In the genomic region with DNA sequence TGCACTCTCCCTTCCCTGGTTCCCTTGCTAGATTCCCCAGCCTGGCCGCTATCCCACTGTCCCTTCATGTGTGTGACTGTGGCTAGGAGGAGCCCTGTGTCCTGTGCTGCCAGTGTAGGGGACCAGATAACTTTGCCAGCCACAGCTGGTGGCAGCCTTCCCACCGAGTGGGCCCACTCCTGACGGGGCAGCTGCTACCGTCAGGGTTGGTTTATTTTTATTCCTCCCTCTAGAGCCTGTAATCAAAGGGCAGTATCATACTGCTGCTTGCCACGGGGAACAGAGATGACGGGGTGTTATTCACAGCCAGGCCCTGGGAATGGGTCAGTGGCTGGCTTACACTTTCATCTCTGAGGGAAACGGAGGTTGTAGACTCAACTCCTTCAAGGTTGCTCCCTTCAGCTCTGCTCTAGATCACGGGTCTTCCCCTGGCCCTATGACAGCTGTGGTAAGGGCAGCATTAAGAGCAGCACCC, we compare ENCODE assay signal across 11 mouse cellular contexts. TPM values are rescaled to one million over a fixed set of nuclear protein-coding genes. Genes with fewer than 3 reads are reported as not detected.
A peak's percentile ranks its signal among the peaks of the same experiment; 100 is the strongest.
DNase-seq lines count a peak whose midpoint lies in the region; ATAC-seq and TF ChIP-seq lines count a peak whose summit lies in the region.
"Had no signal": no experiment of that assay in that cellular context is flagged by ENCODE, and none has a peak within 500 bp of the region (broad histone marks: within the 10 kb centered on the region; RNA-seq: fewer than 3 reads in every experiment).

No protein-coding gene starts in this region.

- no peaks in the 10 kb centered on the region; the same call in 1 of the 2 replicates for H3K36me3 ChIP-seq in hindbrain, embryonic 13.5 days
- no peaks in the 10 kb centered on the region for H3K36me3 ChIP-seq in hindbrain, embryonic 11.5 days (ENCODE audit: control insufficient read depth, insufficient read depth, low read length)
- H3K36me3 ChIP-seq in limb, embryonic 13.5 days = no peaks in the 10 kb centered on the region
- H3K36me3 ChIP-seq in stomach, postnatal 0 days (ENCODE audit: control insufficient read depth, insufficient read depth, low read length) = no peaks in the 10 kb centered on the region
- H3K36me3 ChIP-seq in thymus, adult 2 months (ENCODE audit: control insufficient read depth, insufficient read depth, low read length) = no peaks in the 10 kb centered on the region
- H3K36me3 ChIP-seq: heart, embryonic 13.5 days had no signal

- TF ChIP-seq CTCF in stomach, postnatal 0 days (IDR thresholded peaks at IDR 0.05; ENCODE audit: low read depth) = no peak
- TF ChIP-seq CTCF in thymus, adult 2 months (IDR thresholded peaks at IDR 0.05; ENCODE audit: borderline replicate concordance, control insufficient read depth, extremely low read depth, insufficient read depth, low read length, poor library complexity) = no peak

- no peaks in the 10 kb centered on the region for H3K27me3 ChIP-seq in hindbrain, embryonic 13.5 days
- no peaks in the 10 kb centered on the region for H3K27me3 ChIP-seq in hindbrain, embryonic 11.5 days (ENCODE audit: control insufficient read depth, insufficient read depth, low read length)
- peaks cover 3% of the 10 kb centered on the region; the same call in 1 of the 2 replicates for H3K27me3 ChIP-seq in limb, embryonic 13.5 days
- no peaks in the 10 kb centered on the region for H3K27me3 ChIP-seq in stomach, postnatal 0 days (ENCODE audit: control insufficient read depth, insufficient read depth, low read length)
- no peaks in the 10 kb centered on the region for H3K27me3 ChIP-seq in thymus, adult 2 months (ENCODE audit: control insufficient read depth, insufficient read depth, low read length)

- no peak overlapping the region for H3K4me3 ChIP-seq in hindbrain, embryonic 13.5 days
- H3K4me3 ChIP-seq in hindbrain, embryonic 11.5 days (ENCODE audit: low read depth, low read length) = no peak overlapping the region
- no peak overlapping the region for H3K4me3 ChIP-seq in limb, embryonic 13.5 days
- no peak overlapping the region for H3K4me3 ChIP-seq in stomach, postnatal 0 days (ENCODE audit: low read depth, low read length)
- H3K4me3 ChIP-seq in thymus, adult 2 months (ENCODE audit: control insufficient read depth, insufficient read depth, low read length) = no peak overlapping the region
- H3K4me3 ChIP-seq: heart, embryonic 13.5 days had no signal

- no peak for TF ChIP-seq POLR2A in thymus, adult 2 months (IDR thresholded peaks at IDR 0.05; ENCODE audit: control insufficient read depth, extremely low read depth, insufficient read depth, low read length, poor library complexity)

- 0 out of 2 replicates have a peak overlapping the region, but pooled peaks have one; percentile 35 for H3K9ac ChIP-seq in hindbrain, embryonic 13.5 days
- H3K9ac ChIP-seq in hindbrain, embryonic 11.5 days (ENCODE audit: low read depth, low read length) = no peak overlapping the region
- H3K9ac ChIP-seq in limb, embryonic 13.5 days = 0 out of 2 replicates have a peak overlapping the region, but pooled peaks have one; percentile 3
- no peak overlapping the region for H3K9ac ChIP-seq in stomach, postnatal 0 days (ENCODE audit: low read length)
- H3K9ac ChIP-seq: heart, embryonic 13.5 days had no signal

- DNase-seq in hindbrain, embryonic 11.5 days (ENCODE audit: low spot score) = no peak
- peak; percentile 67 for DNase-seq in fibroblast of lung, adult 2 months (ENCODE audit: low read depth)
- DNase-seq in heart, postnatal 14 days = peak; percentile 24 to 42
- DNase-seq in layer of hippocampus, adult 9-11 months = no peak
- DNase-seq in stomach, postnatal 0 days (ENCODE audit: low spot score) = no peak
- no peak for DNase-seq in thymus, adult 2 months
- DNase-seq: thymus, adult 18-20 months had no signal

- TF ChIP-seq EP300 in stomach, postnatal 0 days (optimal IDR thresholded peaks at IDR 0.05) = no peak

- no peak for ATAC-seq in hindbrain, embryonic 13.5 days (ENCODE audit: low FRiP score)
- no peak for ATAC-seq in hindbrain, embryonic 11.5 days (ENCODE audit: low FRiP score)
- no peak for ATAC-seq in limb, embryonic 13.5 days (ENCODE audit: low FRiP score, low read depth)
- no peak for ATAC-seq in stomach, postnatal 0 days (ENCODE audit: low FRiP score, low TSS enrichment)

- WGBS in hindbrain, embryonic 13.5 days = 35% methylated on average over 8 of the region's 8 CpGs
- 51% methylated on average over 8 of the region's 8 CpGs for WGBS in hindbrain, embryonic 11.5 days
- WGBS in limb, embryonic 13.5 days = 27% methylated on average over 8 of the region's 8 CpGs
- 57% methylated on average over 8 of the region's 8 CpGs for WGBS in stomach, postnatal 0 days
- 73% methylated on average over 8 of the region's 8 CpGs for WGBS in thymus, adult 2 months

- peak overlapping the region; percentile 52 for H3K27ac ChIP-seq in hindbrain, embryonic 13.5 days
- no peak overlapping the region for H3K27ac ChIP-seq in hindbrain, embryonic 11.5 days (ENCODE audit: low read depth, low read length)
- no peak overlapping the region for H3K27ac ChIP-seq in limb, embryonic 13.5 days
- no peak overlapping the region for H3K27ac ChIP-seq in stomach, postnatal 0 days (replicated peaks)
- H3K27ac ChIP-seq in thymus, adult 2 months (ENCODE audit: control insufficient read depth, insufficient read depth, low read length) = no peak overlapping the region
- H3K27ac ChIP-seq: heart, embryonic 13.5 days; macrophage had no signal

- intact Hi-C loops in heart, postnatal 14 days (cut with DNase I) = no loop called here

- no peaks in the 10 kb centered on the region for H3K9me3 ChIP-seq in hindbrain, embryonic 13.5 days
- no peaks in the 10 kb centered on the region for H3K9me3 ChIP-seq in hindbrain, embryonic 11.5 days (ENCODE audit: control insufficient read depth, low read length)
- no peaks in the 10 kb centered on the region for H3K9me3 ChIP-seq in limb, embryonic 13.5 days
- H3K9me3 ChIP-seq in stomach, postnatal 0 days (ENCODE audit: control insufficient read depth, low read length) = no peaks in the 10 kb centered on the region
- H3K9me3 ChIP-seq: heart, embryonic 13.5 days had no signal

- H3K4me2 ChIP-seq in hindbrain, embryonic 13.5 days = no peak overlapping the region
- H3K4me2 ChIP-seq in hindbrain, embryonic 11.5 days (replicated peaks; ENCODE audit: low read depth, low read length) = no peak overlapping the region
- H3K4me2 ChIP-seq in limb, embryonic 13.5 days (replicated peaks) = no peak overlapping the region
- no peak overlapping the region for H3K4me2 ChIP-seq in stomach, postnatal 0 days (replicated peaks; ENCODE audit: low read depth)
- H3K4me2 ChIP-seq: heart, embryonic 13.5 days had no signal

- peaks cover 75% of the 10 kb centered on the region for H3K4me1 ChIP-seq in hindbrain, embryonic 13.5 days (replicated peaks)
- peaks cover 13% of the 10 kb centered on the region for H3K4me1 ChIP-seq in hindbrain, embryonic 11.5 days (replicated peaks; ENCODE audit: control insufficient read depth, insufficient read depth, low read length)
- H3K4me1 ChIP-seq in limb, embryonic 13.5 days = peaks cover 73% of the 10 kb centered on the region
- no peaks in the 10 kb centered on the region for H3K4me1 ChIP-seq in stomach, postnatal 0 days (replicated peaks; ENCODE audit: control insufficient read depth, insufficient read depth)
- peaks cover 24% of the 10 kb centered on the region for H3K4me1 ChIP-seq in thymus, adult 2 months (replicated peaks; ENCODE audit: control insufficient read depth, insufficient read depth, low read length)

RNA-seq across cellular contexts. Expression of a gene that starts 53.7 kb away (rescaled TPM):
- polyA plus RNA-seq in hindbrain, embryonic 13.5 days (2015; fragmentation: Nextera tagmentation; extraction: Ambion mirVana) = 26.1 and 26.9 TPM in 2 replicates
- polyA plus RNA-seq in hindbrain, embryonic 11.5 days (2014; fragmentation: Nextera tagmentation; extraction: Ambion mirVana) = 11.5 and 11.6 TPM in 2 replicates
- 1 to 10 TPM in 1 of 2 experiments, under 1 TPM in 1; 0.17 to 1.3 TPM for total RNA-seq in heart, postnatal 14 days (2021)
- polyA plus RNA-seq in limb, embryonic 13.5 days (2015; fragmentation: Nextera tagmentation; extraction: Ambion mirVana) = 10.7 and 12.4 TPM in 2 replicates
- 0.98 and 1.7 TPM in 2 replicates for polyA plus RNA-seq in stomach, postnatal 0 days (2015; fragmentation: Nextera tagmentation; extraction: Ambion mirVana)
- 36.8 and 40.9 TPM in 2 replicates for polyA plus RNA-seq in thymus, adult 2 months (2012; rRNA removed)

Comparison
In these comparisons a context has a peak if more than half of its experiments do, and no peak if none do; other contexts are left out.
1. H3K9ac ChIP-seq: peak in hindbrain, embryonic 13.5 days (single experiment) and limb, embryonic 13.5 days (single experiment); none in hindbrain, embryonic 11.5 days (single experiment) and stomach, postnatal 0 days (single experiment).
2. DNase-seq: peak in fibroblast of lung, adult 2 months (single experiment) and heart, postnatal 14 days (2 of 2); none in hindbrain, embryonic 11.5 days (single experiment), layer of hippocampus, adult 9-11 months (single experiment), stomach, postnatal 0 days (single experiment) and thymus, adult 2 months (single experiment).